Mouse (Mus musculus) stomach, postnatal 0 days (tissue): Measurements from ENCODE around the gene Slc15a2. TPM values are rescaled to one million over a fixed set of nuclear protein-coding genes. Genes with fewer than 3 reads are reported as not detected.

ENCODE experiments used
- ATAC-seq: fragments of 200-750 bp; cut with Nextera tagmentation; 2 replicates; pipeline ENCODE4 v1.8.0; 2017; ENCODE audit not compliant: low FRiP score, low TSS enrichment
- DNase-seq: peaks from one replicate; pipeline ENCODE4 v3.0.0-alpha.2; 2016; ENCODE audit warnings: low spot score
- H3K27ac ChIP-seq: fragments of 300-500 bp; sonication (generic); replicated peaks from 2 replicates; pipeline ENCODE4 v1.5.1; 2014; ENCODE audit warnings: mild to moderate bottlenecking, control low read depth
- H3K27me3 ChIP-seq: fragments of 300-500 bp; sonication (generic); 2 replicates; pipeline ENCODE4 v1.6.1; 2014; ENCODE audit warnings: low read length; ENCODE audit not compliant: control insufficient read depth, insufficient read depth
- H3K36me3 ChIP-seq: fragments of 300-500 bp; sonication (generic); 2 replicates; pipeline ENCODE4 v1.6.1; 2014; ENCODE audit warnings: low read length, mixed read lengths; ENCODE audit not compliant: control insufficient read depth, insufficient read depth
- H3K4me1 ChIP-seq: fragments of 300-500 bp; sonication (generic); replicated peaks from 2 replicates; pipeline ENCODE4 v1.6.1; 2014; ENCODE audit warnings: antibody characterized with exemption; ENCODE audit not compliant: control insufficient read depth, insufficient read depth
- H3K4me2 ChIP-seq: fragments of 300-500 bp; sonication (generic); replicated peaks from 2 replicates; pipeline ENCODE4 v1.6.1; 2014; ENCODE audit warnings: low read depth, mild to moderate bottlenecking, control low read depth, moderate library complexity
- H3K4me3 ChIP-seq: fragments of 300-500 bp; sonication (generic); 2 replicates; pipeline ENCODE4 v1.5.1; 2014; ENCODE audit warnings: low read depth, low read length, control low read depth
- H3K9ac ChIP-seq: fragments of 300-500 bp; sonication (generic); 2 replicates; pipeline ENCODE4 v1.6.1; 2014; ENCODE audit warnings: mild to moderate bottlenecking, low read length, control low read depth, mixed read lengths
- H3K9me3 ChIP-seq: fragments of 300-500 bp; sonication (generic); 2 replicates; pipeline ENCODE4 v1.6.1; 2016; ENCODE audit warnings: low read length; ENCODE audit not compliant: control insufficient read depth
- CTCF ChIP-seq: IDR thresholded peaks from 2 replicates; pipeline ENCODE4 v1.5.1; 2016; ENCODE audit warnings: antibody characterized with exemption, low read depth, mild to moderate bottlenecking, moderate library complexity
- EP300 ChIP-seq: optimal IDR thresholded peaks from 2 replicates; pipeline ENCODE3; 2016; ENCODE audit warnings: antibody characterized with exemption
- WGBS: fragments of 180-500 bp; shearing (Covaris S2); extraction: QIAGEN DNeasy Blood & Tissue Kit; methylation state at CpG from one replicate; pipeline ENCODE4 v1.1.7; 2014; 5-methylcytosine and 5-hydroxymethylcytosine counted together
- polyA plus RNA-seq: library from polyadenylated mRNA; unstranded; fragments of >200 nt; fragmentation: Nextera tagmentation; extraction: Ambion mirVana; gene quantifications from 2 replicates; pipeline ENCODE4 v1.2.1, GENCODE M21; 2015

The Slc15a2 gene
- polyA plus RNA-seq, 1 experiment from 2014 or later: 2.4 TPM

GRCm38 (mm10) chr16:36751979-36752378 lies 32.8 kb downstream of the Slc15a2 start:
- 90% methylated on average over 3 of the region's 3 CpGs for WGBS
- TF ChIP-seq EP300 (no peak), CTCF (no peak)
- Histone ChIP-seq H3K4me3 (no peak overlapping the region), H3K4me2 (no peak overlapping the region), H3K27ac (no peak overlapping the region), H3K9me3 (no peaks in the 10 kb centered on the region), H3K9ac (no peak overlapping the region), H3K36me3 (no peaks in the 10 kb centered on the region), H3K4me1 (no peaks in the 10 kb centered on the region), H3K27me3 (no peaks in the 10 kb centered on the region)
- ATAC-seq (no peak), DNase-seq (no peak)

- DNase-seq (no peak), ATAC-seq (no peak)
- Histone ChIP-seq H3K36me3 (no peaks in the 10 kb centered on the region), H3K27me3 (no peaks in the 10 kb centered on the region), H3K9ac (no peak overlapping the region), H3K27ac (no peak overlapping the region), H3K4me1 (no peaks in the 10 kb centered on the region), H3K4me3 (no peak overlapping the region), H3K4me2 (no peak overlapping the region), H3K9me3 (no peaks in the 10 kb centered on the region)
- TF ChIP-seq CTCF (no peak), EP300 (no peak)
- 55% methylated on average over 2 of the region's 2 CpGs for WGBS
These were observed 37.0 kb downstream of the Slc15a2 start for GRCm38 (mm10) chr16:36747767-36748166.

- Histone ChIP-seq H3K36me3 (no peaks in the 10 kb centered on the region), H3K9me3 (no peaks in the 10 kb centered on the region), H3K27ac (no peak overlapping the region), H3K27me3 (no peaks in the 10 kb centered on the region), H3K4me1 (no peaks in the 10 kb centered on the region), H3K9ac (no peak overlapping the region), H3K4me3 (no peak overlapping the region), H3K4me2 (no peak overlapping the region)
- ATAC-seq (no peak), DNase-seq (no peak)
- TF ChIP-seq EP300 (no peak), CTCF (no peak)
- WGBS: 52% methylated on average over 4 of the region's 4 CpGs
These were observed 37.7 kb downstream of the Slc15a2 start for GRCm38 (mm10) chr16:36747068-36747467.

GRCm38 (mm10) chr16:36743580-36743979 lies 41.2 kb downstream of the Slc15a2 start:
- Histone ChIP-seq H3K4me3 (no peak overlapping the region), H3K36me3 (no peaks in the 10 kb centered on the region), H3K27me3 (no peaks in the 10 kb centered on the region), H3K4me2 (no peak overlapping the region), H3K4me1 (no peaks in the 10 kb centered on the region), H3K9ac (no peak overlapping the region), H3K27ac (no peak overlapping the region), H3K9me3 (no peaks in the 10 kb centered on the region)
- TF ChIP-seq CTCF (no peak), EP300 (no peak)
- WGBS: 59% methylated on average over 8 of the region's 8 CpGs
- no peak for ATAC-seq
- DNase-seq: no peak

- Histone ChIP-seq H3K27me3 (no peaks in the 10 kb centered on the region), H3K4me3 (no peak overlapping the region), H3K4me1 (no peaks in the 10 kb centered on the region), H3K27ac (no peak overlapping the region), H3K9me3 (no peaks in the 10 kb centered on the region), H3K4me2 (no peak overlapping the region), H3K9ac (no peak overlapping the region), H3K36me3 (no peaks in the 10 kb centered on the region)
- TF ChIP-seq CTCF (no peak), EP300 (no peak)
- WGBS: 37% methylated on average over 4 of the region's 4 CpGs
- ATAC-seq: no peak
- DNase-seq: no peak
These were observed 45.3 kb downstream of the Slc15a2 start for GRCm38 (mm10) chr16:36739404-36739930.

- H3K9me3 ChIP-seq: no peaks in the 10 kb centered on the region
- H3K4me1 ChIP-seq: no peaks in the 10 kb centered on the region
- no peak overlapping the region for H3K27ac ChIP-seq
- no peak for ATAC-seq
- DNase-seq: no peak
- no peak overlapping the region for H3K4me2 ChIP-seq
- 83% methylated on average over 3 of the region's 3 CpGs for WGBS
- H3K9ac ChIP-seq: no peak overlapping the region
- TF ChIP-seq CTCF (peak; percentile 47), EP300 (no peak)
- no peaks in the 10 kb centered on the region for H3K36me3 ChIP-seq
- no peak overlapping the region for H3K4me3 ChIP-seq
- no peaks in the 10 kb centered on the region for H3K27me3 ChIP-seq
These were observed 49.3 kb downstream of the Slc15a2 start for GRCm38 (mm10) chr16:36735421-36735820.
